Mouse (Mus musculus): ENCODE results near the gene Lipo4.

Gene Lipo4

GRCm38 (mm10) chr19:33517680-33518079 is at the start of gene Lipo4:
TSS of gene Lipo4 (minus strand) at chr19:33517780.
- DNase-seq (ENCODE audit: low read depth, low spot score), result no peak

GRCm38 (mm10) chr19:33456426-33456825 is 61.2 kb downstream of the Lipo4 start:
- peak; percentile 86 for DNase-seq (ENCODE audit: low read depth, low spot score)

- peak; percentile 38 for DNase-seq (ENCODE audit: low read depth, low spot score)
Measured at GRCm38 (mm10) chr19:33453725-33454124, 63.9 kb downstream of the Lipo4 start.

Data from ZHBTc4 (cell line).